Mouse (Mus musculus): Measurements from ENCODE around the gene Eipr1.
"Not testable (repeated sequence)": the region's sequence is repeated elsewhere in the genome, so short reads cannot be mapped to it uniquely, and the experiment has no call there.

Gene Eipr1

GRCm38 (mm10) chr12:28898307-28898706 lies 146.7 kb downstream of the Eipr1 start:
- no peak for DNase-seq

DNA sequence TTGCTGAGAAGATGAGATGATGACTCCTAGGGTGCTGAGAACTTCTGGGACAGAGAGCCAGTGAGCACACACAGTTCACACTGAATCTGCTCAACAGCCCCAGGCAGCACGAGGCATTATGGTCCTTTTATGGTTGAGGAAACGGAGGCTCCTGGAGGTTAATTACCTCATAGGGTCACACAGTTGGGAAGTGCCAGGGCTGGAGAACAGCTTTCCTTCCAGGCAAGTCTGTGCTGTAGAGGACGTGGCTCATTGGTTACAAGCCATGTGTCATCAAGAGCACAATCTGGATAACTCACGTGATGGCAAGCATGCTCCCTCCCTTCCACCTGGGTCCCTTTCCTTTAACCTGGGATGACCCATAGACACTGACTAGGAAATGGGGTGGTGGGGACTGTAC lies 148.1 kb downstream of the Eipr1 start:
- no peak for DNase-seq

- DNase-seq = no peak
Measured at GRCm38 (mm10) chr12:28900341-28900740, 148.7 kb downstream of the Eipr1 start.

DNA sequence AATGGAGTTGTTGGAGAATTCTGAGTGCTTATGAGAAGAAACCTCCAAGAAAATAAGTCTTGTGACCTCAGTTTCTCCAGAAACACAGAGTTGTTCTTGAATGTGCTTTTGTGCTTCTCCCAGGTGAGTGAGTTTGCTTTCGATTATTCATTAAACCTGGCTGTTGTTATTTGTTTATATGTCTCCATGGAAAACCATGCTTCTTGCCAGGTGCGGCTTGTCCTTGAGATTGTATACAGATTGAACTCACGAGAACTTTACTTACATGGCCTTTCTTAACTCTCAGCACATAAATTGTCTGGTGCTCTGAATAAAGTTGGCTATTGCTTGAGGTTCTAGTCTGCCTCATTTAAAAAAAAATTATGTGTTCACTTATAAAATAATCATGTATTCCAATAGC lies 150.5 kb downstream of the Eipr1 start:
- no peak for DNase-seq

- no peak for DNase-seq
Measured at GRCm38 (mm10) chr12:28903082-28903481, 151.5 kb downstream of the Eipr1 start.

- DNase-seq = no peak
Measured at GRCm38 (mm10) chr12:28905486-28905885, 153.9 kb downstream of the Eipr1 start.

GRCm38 (mm10) chr12:28906016-28906415 lies 154.4 kb downstream of the Eipr1 start:
- DNase-seq = no peak

DNA sequence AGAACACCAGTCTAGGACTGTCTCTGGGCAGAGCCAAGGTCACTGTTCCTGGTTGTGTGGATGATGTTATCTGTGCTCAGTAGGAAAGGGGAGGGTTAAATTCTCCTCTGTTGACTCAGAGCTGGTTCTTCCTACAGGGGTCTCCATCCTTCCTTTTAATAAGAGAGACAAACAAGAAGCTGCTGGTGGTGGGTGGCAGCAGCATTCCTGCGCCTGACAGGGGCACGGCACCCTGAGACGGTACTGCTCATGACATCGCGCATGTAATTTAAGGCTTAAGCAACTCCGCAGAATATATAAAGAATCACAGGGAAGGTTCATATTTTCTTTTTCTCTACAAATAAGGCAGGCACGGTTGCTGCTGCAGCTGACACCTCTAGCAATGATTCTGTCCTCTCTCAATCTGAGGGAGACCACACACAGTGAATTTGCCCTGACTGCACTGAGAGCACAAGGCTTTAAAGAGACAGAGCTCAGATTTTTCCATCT lies 155.2 kb downstream of the Eipr1 start:
- DNase-seq = no peak

DNA sequence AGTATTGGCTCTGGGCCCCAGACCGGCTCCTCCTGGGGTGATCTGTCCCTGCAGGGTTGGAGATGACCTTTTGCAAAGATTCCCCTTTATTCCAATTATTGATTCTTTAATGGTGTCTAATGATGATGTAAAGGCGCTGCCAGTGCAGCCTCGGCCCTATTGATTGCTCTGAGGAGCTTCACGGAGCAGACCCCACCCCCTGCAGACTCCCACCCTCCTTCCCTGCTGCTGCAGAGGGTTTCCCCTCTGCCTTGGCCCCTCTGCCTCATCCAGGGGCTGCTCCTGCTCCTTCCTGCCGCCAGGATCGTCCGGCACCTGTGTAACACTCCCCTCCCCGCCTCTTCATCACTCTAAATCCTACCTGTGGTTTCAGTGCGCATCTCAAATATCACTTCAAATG lies 156.2 kb downstream of the Eipr1 start:
- no peak for DNase-seq

DNA sequence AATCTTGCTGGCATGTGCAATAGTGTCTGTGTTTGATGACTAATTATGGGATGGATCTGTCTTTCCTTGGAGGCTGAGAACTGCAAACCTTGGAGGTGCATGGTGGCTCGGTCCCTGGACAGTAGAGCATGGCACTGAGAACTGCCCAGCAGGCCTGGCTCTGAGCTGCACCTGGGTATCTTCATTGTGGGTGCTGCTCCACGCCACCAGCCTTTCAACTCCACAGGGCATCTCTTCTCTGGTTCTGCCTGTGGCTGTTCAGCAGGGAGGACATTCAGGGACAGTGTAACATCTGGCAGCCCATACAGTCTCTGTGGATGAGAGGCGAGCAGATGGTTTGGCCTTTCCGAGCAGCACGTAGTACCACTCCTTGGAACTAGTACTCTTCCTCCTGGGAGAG lies 158.2 kb downstream of the Eipr1 start:
- DNase-seq = no peak

DNA sequence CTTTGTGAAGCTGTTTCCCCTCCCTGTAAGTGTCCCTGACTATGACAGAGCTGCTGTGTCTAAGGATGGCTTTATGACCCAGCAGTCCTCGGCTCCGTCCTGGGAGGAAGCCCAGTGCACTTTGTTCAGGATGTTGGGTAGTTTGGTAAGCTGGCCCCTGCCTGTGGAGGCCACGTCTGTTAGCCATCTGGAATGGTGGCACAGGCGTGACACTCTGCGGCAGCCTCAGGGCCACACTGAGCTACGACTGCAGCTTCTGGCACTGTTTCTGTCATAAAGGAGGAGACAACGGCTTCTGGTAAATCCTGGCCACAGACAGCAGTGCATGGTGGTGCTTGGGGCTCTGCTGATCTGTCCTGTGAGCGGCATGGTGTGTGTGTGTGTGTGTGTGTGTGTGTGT lies 159.0 kb downstream of the Eipr1 start:
- DNase-seq = no peak

DNA sequence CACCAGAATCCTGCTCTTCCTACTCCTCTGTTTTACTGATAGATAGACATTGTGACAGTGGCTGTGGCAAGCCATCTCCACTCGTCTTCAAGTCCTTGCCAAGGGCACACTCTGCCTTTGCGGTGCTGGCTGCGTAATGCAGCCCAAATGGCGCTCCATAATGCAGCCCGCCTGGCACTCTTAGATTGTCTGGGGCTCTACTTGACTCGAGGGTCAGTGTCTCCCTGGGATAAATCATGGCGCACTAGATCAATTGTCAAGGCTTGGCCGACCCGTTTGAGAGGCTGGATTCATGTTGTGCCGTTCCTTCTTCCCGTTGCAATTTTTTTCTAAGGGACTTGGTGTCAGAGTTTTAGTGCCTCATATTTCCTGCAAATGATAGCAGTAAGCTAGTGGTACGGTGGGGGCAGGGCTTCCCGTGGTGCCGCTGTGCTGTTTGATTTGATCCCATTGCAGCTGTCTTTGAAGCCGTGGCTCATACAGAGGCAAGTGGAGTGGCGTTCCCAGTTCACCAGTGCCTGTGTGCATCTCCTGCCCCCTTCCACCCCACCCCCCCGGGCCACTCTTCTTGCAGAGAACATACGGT lies 160.8 kb downstream of the Eipr1 start:
- DNase-seq = no peak

- DNase-seq = no peak
Measured at GRCm38 (mm10) chr12:28913099-28913498, 161.5 kb downstream of the Eipr1 start.

DNA sequence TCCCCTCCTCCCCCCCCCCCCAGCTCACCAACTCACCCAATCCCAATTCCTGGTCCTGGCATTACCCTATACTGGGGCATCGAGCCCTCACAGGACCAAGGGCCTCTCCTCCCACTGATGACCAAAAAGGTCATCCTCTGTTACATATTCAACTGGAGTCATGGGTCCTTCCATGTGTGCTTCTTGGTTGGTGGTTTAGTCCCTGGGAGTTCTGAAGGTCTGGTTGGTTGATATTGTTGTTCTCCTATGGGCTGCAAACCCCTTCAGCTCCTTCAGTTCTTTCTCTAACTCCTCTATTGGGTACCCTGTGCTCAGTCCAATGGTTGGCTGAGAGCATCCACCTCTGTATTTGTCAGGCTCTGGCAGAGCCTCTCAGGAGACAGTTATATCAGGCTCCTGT lies 162.5 kb downstream of the Eipr1 start:
- not testable (repeated sequence) for DNase-seq

All from liver (tissue).